21 mouse cellular contexts compared by ENCODE assay signal in the genomic region with DNA sequence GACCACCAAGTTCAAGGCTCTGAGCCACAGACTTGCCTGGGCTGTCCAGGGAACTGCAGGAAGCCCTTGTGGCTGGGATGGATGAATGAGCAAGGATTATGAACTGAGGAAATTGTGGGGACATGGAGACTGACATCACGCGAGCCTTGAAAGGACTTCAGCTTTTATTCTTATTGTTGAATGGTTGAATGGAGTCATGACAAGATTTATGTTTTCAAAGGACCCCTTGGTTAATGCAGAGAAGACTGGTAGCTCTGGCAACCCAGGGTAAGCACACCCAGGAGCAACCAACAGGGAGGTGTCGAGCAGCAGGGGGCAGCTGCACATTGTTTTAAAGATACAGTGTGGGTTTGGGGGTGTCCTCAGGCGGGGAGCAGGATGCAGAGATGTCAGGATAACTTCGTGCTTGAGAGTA.
A peak's percentile ranks its signal among the peaks of the same experiment; 100 is the strongest.
DNase-seq lines count a peak whose midpoint lies in the region; ATAC-seq and TF ChIP-seq lines count a peak whose summit lies in the region.
"Had no signal": no experiment of that assay in that cellular context is flagged by ENCODE, and none has a peak within 500 bp of the region (broad histone marks: within the 10 kb centered on the region; RNA-seq: fewer than 3 reads in every experiment).

No protein-coding gene starts in this region.

- H3K27me3 ChIP-seq in kidney, postnatal 0 days (ENCODE audit: insufficient read depth, low read length) = no peaks in the 10 kb centered on the region
- H3K27me3 ChIP-seq: embryonic facial prominence, embryonic 13.5 days; liver, embryonic 12.5 days; stomach, embryonic 15.5 days had no signal

- no peak overlapping the region for H3K4me2 ChIP-seq in kidney, postnatal 0 days (ENCODE audit: low read length)
- H3K4me2 ChIP-seq: embryonic facial prominence, embryonic 13.5 days; heart, embryonic 11.5 days; limb, embryonic 12.5 days; liver, embryonic 12.5 days; stomach, embryonic 15.5 days had no signal

- H3K4me3 ChIP-seq in kidney, postnatal 0 days (replicated peaks; ENCODE audit: low read depth, low read length) = no peak overlapping the region
- H3K4me3 ChIP-seq: embryonic facial prominence, embryonic 13.5 days; limb, embryonic 12.5 days; liver, embryonic 12.5 days; stomach, embryonic 15.5 days had no signal

- no peak for DNase-seq in kidney, postnatal 0 days (ENCODE audit: low spot score)
- no peak for DNase-seq in kidney, postnatal 4 days
- DNase-seq in retina, embryonic 14.5 days (ENCODE audit: low spot score) = peak; percentile 17
- DNase-seq in retina, postnatal 1 day = no peak
- peak; percentile 53 for DNase-seq in mesoderm, embryonic 11.5 days (ENCODE audit: low read depth, low spot score)
- no peak for DNase-seq in layer of hippocampus, postnatal 14 days (ENCODE audit: low spot score in 2 of 2)
- DNase-seq in gastrocnemius, postnatal 10 days = no peak
- DNase-seq: B cell, adult 2 months; cerebellum, adult 2 months; heart, postnatal 14 days; kidney, adult 2 months; kidney, postnatal 25 days; lung, adult 2 months; thymus, adult 18-20 months had no signal

- H3K9me3 ChIP-seq in kidney, postnatal 0 days (replicated peaks; ENCODE audit: low read length) = no peaks in the 10 kb centered on the region
- H3K9me3 ChIP-seq: embryonic facial prominence, embryonic 13.5 days; limb, embryonic 12.5 days; liver, embryonic 12.5 days; stomach, embryonic 15.5 days had no signal

- no peak for ATAC-seq in kidney, postnatal 0 days (replicated peaks; ENCODE audit: low FRiP score, low read depth)
- ATAC-seq: forebrain, embryonic 16.5 days; inflammation-experienced regulatory T-cells, adult 6 months; liver, embryonic 12.5 days had no signal

- TF ChIP-seq CTCF in kidney, postnatal 0 days (IDR thresholded peaks at IDR 0.05; ENCODE audit: low read depth) = 0 out of 2 replicates have a peak, but pooled peaks have one; percentile 13

- peaks cover 5% of the 10 kb centered on the region; the same call in 1 of the 2 replicates for H3K4me1 ChIP-seq in kidney, postnatal 0 days (replicated peaks; ENCODE audit: insufficient read depth, low read length)
- H3K4me1 ChIP-seq: limb, embryonic 12.5 days; liver, embryonic 12.5 days; stomach, embryonic 15.5 days had no signal

- WGBS in kidney, postnatal 0 days = 48% methylated on average over 5 of the region's 5 CpGs

- no peaks in the 10 kb centered on the region for H3K36me3 ChIP-seq in kidney, postnatal 0 days (ENCODE audit: insufficient read depth, low read length)
- H3K36me3 ChIP-seq: embryonic facial prominence, embryonic 13.5 days; limb, embryonic 12.5 days; liver, embryonic 12.5 days; stomach, embryonic 15.5 days had no signal

- H3K27ac ChIP-seq in kidney, postnatal 0 days = no peak overlapping the region
- H3K27ac ChIP-seq: embryonic facial prominence, embryonic 13.5 days; limb, embryonic 12.5 days; liver, embryonic 12.5 days; stomach, embryonic 15.5 days had no signal

- H3K9ac ChIP-seq in kidney, postnatal 0 days (ENCODE audit: low read depth, low read length) = no peak overlapping the region
- H3K9ac ChIP-seq: embryonic facial prominence, embryonic 13.5 days; limb, embryonic 12.5 days; liver, embryonic 12.5 days; stomach, embryonic 15.5 days had no signal

Comparison
In these comparisons a context has a peak if more than half of its experiments do, and no peak if none do; other contexts are left out.
1. DNase-seq: peak in retina, embryonic 14.5 days (single experiment) and mesoderm, embryonic 11.5 days (single experiment); none in kidney, postnatal 0 days (single experiment), kidney, postnatal 4 days (0 of 2), retina, postnatal 1 day (single experiment), layer of hippocampus, postnatal 14 days (0 of 2) and gastrocnemius, postnatal 10 days (single experiment).